Mouse (Mus musculus) embryonic fibroblast, embryonic 13.5 days (primary cell): Measurements from ENCODE around the gene Mrpl17.

Source experiments
- CTCF ChIP-seq: IDR thresholded peaks from 2 replicates; pipeline ENCODE4 v1.5.1; 2011; ENCODE audit warnings: mild to moderate bottlenecking, control low read depth, low read length, moderate library complexity, borderline replicate concordance; ENCODE audit not compliant: insufficient read depth
- POLR2A ChIP-seq: IDR thresholded peaks from 2 replicates; pipeline ENCODE4 v1.6.1; 2011; ENCODE audit warnings: low read depth, mild to moderate bottlenecking, control low read depth, low read length, moderate library complexity

DNA sequence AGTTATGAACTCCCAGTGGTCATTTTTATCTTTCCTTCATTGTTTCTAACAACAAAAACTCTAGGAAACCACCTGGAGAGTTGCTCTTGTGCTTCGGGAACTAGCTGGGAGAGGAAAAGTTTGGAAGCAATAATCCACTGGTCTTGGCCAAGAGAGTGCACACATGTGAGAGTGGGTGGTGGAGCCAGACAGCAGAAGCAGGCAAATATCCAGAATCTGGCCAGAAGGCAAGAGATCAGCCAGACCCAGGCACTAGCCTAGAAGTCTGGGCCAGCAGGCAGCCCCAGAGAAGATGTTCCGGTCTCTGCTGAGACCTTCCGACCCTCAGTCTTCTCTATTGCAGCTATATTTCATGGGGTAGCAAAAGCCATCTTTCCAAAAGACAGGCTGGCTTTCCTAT lies 40.9 kb downstream of the Mrpl17 start:
- TF ChIP-seq CTCF (no peak), POLR2A (no peak)
